Mouse (Mus musculus) embryo, embryonic 11.5 days (tissue): Measurements from ENCODE around the gene Hsf4.

ENCODE experiments used
- DNase-seq: peaks from one replicate; pipeline ENCODE4 v3.0.0-alpha.2; 2012; ENCODE audit warnings: low read depth, low spot score

Gene Hsf4

DNA sequence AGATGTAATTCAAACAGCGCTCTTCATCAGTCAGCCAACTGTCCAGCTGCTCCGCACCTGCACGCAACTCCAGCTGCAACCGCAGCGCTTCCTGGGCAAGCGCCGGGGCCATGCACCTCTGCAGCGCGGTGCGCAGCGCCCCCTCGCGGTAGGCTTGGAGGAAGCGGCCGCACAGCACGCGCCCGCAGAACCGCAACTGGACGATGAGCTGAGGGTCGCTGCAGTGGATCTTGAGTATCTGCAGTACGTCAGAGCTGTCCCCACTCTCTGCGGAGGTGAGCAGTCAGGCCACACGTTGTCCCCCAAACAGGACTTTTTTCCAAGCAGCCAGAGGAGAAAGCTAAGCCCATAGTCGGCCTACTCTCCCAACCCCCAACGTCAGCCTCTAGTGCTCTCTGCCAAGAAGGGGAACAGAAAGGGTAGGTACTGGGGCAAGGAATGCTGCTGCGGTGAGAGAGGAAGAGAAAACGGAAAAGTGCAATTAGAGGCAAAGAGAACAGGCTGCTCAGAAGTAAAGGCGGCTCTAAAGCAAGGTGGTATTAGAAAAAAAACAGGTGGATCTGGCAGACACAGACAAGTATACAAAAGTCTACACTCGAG is 9.8 kb upstream of the Hsf4 start:
- no peak for DNase-seq

DNA sequence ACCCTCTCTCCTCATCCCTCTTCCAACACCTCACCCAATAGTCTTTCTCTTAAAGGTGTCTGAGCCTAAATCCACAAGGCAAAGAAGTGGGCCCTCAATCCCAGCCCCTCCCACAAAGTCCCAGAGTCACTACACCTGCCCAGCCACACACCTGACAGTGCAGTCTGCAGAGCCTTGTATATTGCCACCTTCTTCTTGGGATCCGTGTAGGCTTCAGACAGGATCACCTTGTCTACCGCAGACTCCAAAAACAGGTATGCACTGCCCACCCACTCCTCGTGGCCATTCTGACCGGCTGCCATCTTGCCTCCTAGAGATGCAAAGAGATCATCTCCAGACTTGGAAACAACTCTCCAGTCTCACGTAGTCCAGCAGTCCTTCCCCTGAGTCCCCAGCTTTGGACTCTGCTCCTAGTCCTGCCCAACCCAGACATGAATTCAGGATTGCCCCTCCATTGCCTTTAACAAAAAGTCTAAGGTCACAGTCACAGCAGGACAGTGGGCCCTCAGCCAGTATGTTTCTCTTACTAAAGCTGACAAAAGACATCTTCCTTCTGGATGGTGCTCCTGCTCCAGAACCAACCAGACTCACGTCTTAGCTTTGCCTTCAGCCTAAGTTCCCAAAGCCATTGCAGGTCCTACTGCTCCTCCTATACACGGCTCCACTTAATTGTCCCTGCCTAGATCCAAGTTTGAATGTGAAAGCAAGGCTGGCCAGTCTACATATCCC is 9.1 kb upstream of the Hsf4 start:
- no peak for DNase-seq

- no peak for DNase-seq
These were observed 8.1 kb upstream of the Hsf4 start for GRCm38 (mm10) chr8:105261326-105261980.

GRCm38 (mm10) chr8:105263244-105263912 is 6.2 kb upstream of the Hsf4 start:
- no peak for DNase-seq

- DNase-seq: no peak
These were observed 5.3 kb upstream of the Hsf4 start, which contains the start of the genes Tradd and Fbxl8 for GRCm38 (mm10) chr8:105264024-105264982. TSS of gene Tradd (minus strand) at chr8:105264609. TSS of gene Fbxl8 (plus strand) at chr8:105264648.

DNA sequence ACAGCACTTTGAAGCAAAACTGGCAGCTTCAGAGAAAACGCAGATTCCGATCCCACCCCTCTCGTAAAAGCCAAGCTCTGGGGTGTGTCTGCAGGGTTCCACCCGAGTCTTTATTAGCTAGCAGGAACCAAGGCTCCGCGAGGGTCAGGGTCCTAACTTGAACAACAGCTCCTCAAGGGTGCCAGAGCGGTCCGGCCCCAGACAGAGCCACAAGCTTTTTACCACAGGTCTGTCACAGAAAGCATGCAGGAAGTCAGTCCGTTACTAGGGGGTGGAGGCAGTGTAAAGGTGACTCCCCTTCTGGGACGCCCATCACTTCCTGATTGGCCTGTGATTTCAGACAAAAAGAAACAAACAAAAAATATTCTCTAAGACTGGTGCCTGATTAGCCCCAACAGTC is 4.5 kb upstream of the Hsf4 start:
- no peak for DNase-seq

- no peak for DNase-seq
These were observed 2.8 kb upstream of the Hsf4 start for GRCm38 (mm10) chr8:105266775-105267174.

DNA sequence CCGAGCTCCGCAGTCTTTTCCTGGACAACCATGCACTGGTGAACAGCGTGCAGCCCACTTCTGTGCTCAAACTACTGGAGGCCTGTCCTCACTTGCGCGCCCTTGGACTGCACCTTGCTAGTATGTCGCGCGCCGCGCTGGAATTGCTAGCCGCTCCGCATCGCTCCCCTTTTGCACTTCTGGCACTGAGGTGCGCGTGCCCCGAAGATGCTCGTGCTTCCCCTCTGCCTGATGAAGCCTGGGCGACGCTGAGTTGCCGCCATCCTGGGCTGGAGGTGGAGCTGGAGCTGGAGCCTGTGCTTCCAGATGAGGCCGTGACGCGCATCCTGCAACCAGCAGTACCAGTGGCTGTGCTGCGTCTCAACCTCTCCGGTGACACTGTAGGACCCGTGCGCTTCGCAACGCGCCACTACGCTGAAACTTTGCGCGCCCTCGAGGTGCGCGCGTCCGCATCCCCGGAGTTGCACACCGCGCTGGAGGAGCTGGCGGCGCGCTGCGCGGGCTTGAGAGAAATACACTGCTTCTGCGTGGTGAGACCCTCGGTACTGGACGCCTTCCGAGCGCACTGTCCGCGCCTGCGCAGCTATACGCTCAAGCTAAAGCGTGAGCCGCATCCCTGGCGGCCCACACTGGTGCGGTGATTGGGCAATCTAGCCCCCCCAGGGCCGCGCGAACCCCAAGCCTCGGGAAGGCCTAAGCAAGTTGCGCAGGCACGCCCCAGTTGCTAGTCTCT is 1.1 kb upstream of the Hsf4 start:
- DNase-seq: no peak

GRCm38 (mm10) chr8:105269075-105269458 is 534 bp upstream of the Hsf4 start:
- DNase-seq: no peak

GRCm38 (mm10) chr8:105270101-105270915 is 707 bp downstream of the Hsf4 start:
- DNase-seq: no peak

DNA sequence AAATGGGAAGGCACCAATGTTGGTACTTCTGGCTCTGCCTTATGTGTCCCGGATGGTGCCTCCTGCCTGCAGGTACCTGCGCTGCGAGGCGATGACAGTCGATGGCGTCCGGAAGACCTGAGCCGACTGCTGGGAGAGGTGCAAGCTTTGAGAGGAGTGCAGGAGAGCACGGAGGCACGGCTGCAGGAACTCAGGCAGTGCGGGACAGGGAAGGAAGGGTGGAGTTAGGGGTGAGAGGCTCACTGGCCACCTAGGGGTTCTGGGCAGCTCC is 1.2 kb downstream of the Hsf4 start:
- DNase-seq: no peak

GRCm38 (mm10) chr8:105275387-105275786 is 5.8 kb downstream of the Hsf4 start:
- no peak for DNase-seq

DNA sequence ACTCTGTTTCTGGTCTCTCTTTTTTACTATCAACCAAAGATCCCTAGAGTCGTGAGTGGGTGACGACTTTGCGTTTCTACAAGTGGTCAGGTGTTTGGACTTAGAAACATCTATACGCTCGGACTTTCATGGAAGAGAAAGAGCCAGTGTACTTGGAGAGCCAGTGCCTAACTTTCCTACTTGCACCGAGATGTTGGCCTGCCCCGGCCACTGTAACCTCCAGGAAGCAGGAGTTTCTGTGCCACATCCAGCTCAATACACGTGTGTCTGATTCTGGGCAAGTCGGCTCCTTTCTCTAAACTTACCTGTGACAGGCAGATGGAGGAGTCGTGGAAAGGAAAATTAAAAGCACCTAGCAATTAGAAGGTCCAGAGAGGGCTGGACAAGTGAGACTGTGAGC is 6.2 kb downstream of the Hsf4 start, which contains the start of gene Nol3:
TSS of gene Nol3 (plus strand) at position 301 of the 400 bp plus-strand sequence.
- no peak for DNase-seq

GRCm38 (mm10) chr8:105276292-105277120 is 6.9 kb downstream of the Hsf4 start:
- DNase-seq: no peak

GRCm38 (mm10) chr8:105278911-105279334 is 9.3 kb downstream of the Hsf4 start:
- no peak for DNase-seq

GRCm38 (mm10) chr8:105280567-105280966 is 11.0 kb downstream of the Hsf4 start:
- no peak for DNase-seq

- no peak for DNase-seq
These were observed 12.2 kb downstream of the Hsf4 start for GRCm38 (mm10) chr8:105281821-105282220.

DNA sequence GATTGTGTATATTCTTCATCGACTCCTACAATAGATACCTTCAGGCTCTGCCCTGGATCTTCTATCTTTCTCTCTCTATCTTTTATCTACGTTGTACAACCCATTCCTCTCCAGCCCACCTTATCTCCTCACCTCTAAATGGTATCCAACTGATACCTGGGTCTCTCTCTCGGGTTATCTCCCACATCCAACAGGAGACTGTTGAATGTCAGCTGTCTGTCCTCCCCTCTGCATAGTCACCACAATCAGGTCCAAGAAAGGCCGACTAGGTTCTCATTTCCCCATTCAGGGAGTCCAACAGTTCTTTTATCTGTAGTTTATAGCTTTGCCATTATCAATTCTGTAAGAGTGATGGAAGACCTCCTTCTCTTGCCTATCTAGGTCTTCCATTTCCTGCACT is 12.6 kb downstream of the Hsf4 start:
- DNase-seq: no peak

GRCm38 (mm10) chr8:105283074-105283473 is 13.5 kb downstream of the Hsf4 start:
- no peak for DNase-seq
